Mouse (Mus musculus): ENCODE measurements at regions not wholly inside any gene's neighbourhood (a gene's known extent, or its start where the extent isn't known, plus 50 kb on each side); places are given as distances from the start of the nearest gene placed in this dataset.

DNA sequence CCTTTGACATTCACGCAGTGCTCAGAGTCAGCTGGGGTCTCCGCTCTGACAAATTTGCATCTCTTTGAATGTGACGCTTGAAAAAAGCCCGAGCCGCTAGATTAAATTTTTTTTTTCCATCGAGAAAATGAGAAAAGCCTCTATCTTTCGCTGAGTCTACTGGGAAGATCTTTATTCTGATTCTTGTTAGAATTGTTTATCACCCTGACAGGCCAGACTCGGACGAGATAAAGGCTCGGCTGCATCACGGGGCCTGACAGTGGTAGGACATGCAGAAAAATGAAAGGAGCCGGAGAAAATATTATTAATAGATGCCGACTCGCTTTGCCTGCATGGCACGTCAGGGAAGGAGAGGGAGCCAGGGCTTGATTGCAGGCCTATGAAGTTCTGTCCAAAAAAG lies 616.8 kb downstream of the Vrk1 start:
- Histone ChIP-seq H3K27me3 (ENCODE audit: control insufficient read depth, insufficient read depth, low read length) (no peaks in the 10 kb centered on the region), H3K27ac (ENCODE audit: insufficient read depth, low read length) (no peak overlapping the region), H3K4me3 (replicated peaks; ENCODE audit: insufficient read depth, low read depth, low read length) (no peak overlapping the region), H3K4me1 (ENCODE audit: control insufficient read depth, insufficient read depth, low read length) (no peaks in the 10 kb centered on the region)
- WGBS: 48% methylated on average over 15 of the region's 15 CpGs
- no peak for TF ChIP-seq CTCF (IDR thresholded peaks at IDR 0.05; ENCODE audit: borderline replicate concordance, insufficient read depth, low read depth, low read length)
- TF ChIP-seq POLR2A (IDR thresholded peaks at IDR 0.05; ENCODE audit: borderline replicate concordance, insufficient read depth, low read length): no peak
- no peak for DNase-seq

DNA sequence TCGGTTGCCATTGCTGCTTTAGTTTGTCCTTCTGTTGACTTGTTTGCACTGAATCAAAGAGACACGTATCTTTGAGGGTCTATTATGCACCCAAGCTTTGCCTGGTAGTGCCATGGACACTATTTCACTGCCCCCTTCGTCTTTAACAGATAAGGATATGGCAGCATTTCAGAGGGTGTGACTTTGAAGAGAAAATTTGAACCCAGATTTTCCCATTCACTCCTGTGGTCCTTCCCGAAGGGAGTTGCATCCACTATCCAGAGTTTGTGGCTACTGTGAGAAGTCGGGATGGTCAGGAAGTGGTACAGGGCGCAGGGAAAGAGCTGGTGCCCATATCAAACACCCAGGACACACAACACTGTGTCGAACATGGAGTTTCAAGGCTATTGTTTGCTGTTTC lies 622.5 kb downstream of the Vrk1 start:
- 87% methylated on average over 7 of the region's 7 CpGs for WGBS
- H3K4me3 ChIP-seq (replicated peaks; ENCODE audit: insufficient read depth, low read depth, low read length): no peak overlapping the region

DNA sequence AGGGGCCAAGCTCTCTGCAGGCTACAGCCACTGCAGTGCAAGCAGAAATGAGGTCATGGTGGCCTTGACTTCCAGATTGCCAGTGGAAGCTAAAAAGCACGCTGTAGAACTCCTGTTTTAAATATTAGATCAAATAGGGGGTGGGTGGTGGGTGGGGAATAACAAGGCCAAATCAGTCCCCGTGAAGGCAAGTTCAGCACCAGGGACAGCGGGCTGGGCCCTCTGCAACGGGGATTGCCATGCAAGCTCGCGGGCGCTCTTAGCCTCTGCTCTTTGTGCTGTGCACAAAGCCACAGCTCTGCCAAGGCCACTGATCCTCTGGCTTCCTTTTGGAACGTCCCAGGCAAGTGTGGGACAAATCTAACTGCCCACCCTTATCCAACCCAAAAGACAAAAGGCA lies 623.1 kb downstream of the Vrk1 start:
- no peak overlapping the region for H3K4me3 ChIP-seq (replicated peaks; ENCODE audit: insufficient read depth, low read depth, low read length)
- H3K27ac ChIP-seq (ENCODE audit: insufficient read depth, low read length): no peak overlapping the region
- TF ChIP-seq POLR2A (IDR thresholded peaks at IDR 0.05; ENCODE audit: borderline replicate concordance, insufficient read depth, low read length) (no peak), CTCF (IDR thresholded peaks at IDR 0.05; ENCODE audit: borderline replicate concordance, insufficient read depth, low read depth, low read length) (no peak)
- WGBS: 32% methylated on average over 8 of the region's 8 CpGs
- H3K27me3 ChIP-seq (ENCODE audit: control insufficient read depth, insufficient read depth, low read length): no peaks in the 10 kb centered on the region
- DNase-seq: no peak
- H3K4me1 ChIP-seq (ENCODE audit: control insufficient read depth, insufficient read depth, low read length): no peaks in the 10 kb centered on the region

More for the DNA sequence above, 622.5 kb downstream of the Vrk1 start:
- Histone ChIP-seq H3K4me1 (ENCODE audit: control insufficient read depth, insufficient read depth, low read length) (no peaks in the 10 kb centered on the region), H3K27me3 (ENCODE audit: control insufficient read depth, insufficient read depth, low read length) (no peaks in the 10 kb centered on the region), H3K27ac (ENCODE audit: insufficient read depth, low read length) (no peak overlapping the region)
- TF ChIP-seq POLR2A (IDR thresholded peaks at IDR 0.05; ENCODE audit: borderline replicate concordance, insufficient read depth, low read length) (no peak), CTCF (IDR thresholded peaks at IDR 0.05; ENCODE audit: borderline replicate concordance, insufficient read depth, low read depth, low read length) (no peak)
- DNase-seq: no peak

DNA sequence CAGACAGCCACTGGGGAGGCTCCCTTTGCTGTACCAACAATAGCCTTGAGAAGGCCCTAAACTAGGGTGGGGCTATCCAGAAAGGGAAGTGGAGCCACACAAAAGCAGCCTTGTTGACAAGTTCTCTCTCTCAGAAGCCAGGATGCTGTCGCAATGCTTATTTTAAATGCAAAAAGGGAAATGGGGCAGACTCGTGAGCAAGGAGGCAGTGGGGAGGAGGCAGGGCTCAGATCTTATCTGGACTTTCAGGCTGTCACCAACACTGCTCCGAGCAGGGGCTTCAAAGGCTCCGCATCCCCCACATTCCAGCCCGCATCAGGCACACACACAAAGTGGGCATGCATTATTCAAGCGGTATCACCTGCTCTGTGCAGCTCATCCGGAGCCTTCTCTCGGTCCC lies 648.3 kb downstream of the Vrk1 start:
- WGBS: 47% methylated on average over 8 of the region's 8 CpGs
- no peak for DNase-seq

DNA sequence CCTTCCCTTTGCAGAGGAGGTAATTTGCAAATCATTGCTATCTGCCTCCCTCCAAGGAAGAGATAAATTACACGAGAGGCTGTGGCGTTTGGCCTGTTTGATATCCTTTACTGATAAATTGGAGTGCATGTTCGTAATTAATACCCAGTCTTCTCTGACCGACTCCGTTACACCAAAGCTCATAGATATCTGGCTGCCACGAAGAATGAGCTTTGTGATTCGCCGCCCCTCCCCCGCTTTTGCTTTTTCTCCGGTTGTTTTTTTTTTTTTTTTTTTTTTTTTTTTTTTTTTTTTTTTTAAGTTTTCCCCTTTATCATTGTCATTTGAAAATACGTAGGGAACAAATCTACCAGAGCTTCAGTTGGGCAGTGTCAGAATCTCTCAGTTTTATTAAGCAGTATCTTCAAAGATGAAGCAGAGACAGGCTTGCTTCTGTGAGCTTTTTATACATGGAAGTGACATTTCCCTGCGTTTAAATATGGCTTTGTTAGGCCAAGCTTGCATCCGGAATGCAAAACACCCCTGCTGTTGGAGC lies 663.3 kb downstream of the Vrk1 start:
- DNase-seq: no peak
- TF ChIP-seq CTCF (IDR thresholded peaks at IDR 0.05; ENCODE audit: borderline replicate concordance, insufficient read depth, low read depth, low read length) (no peak), POLR2A (IDR thresholded peaks at IDR 0.05; ENCODE audit: borderline replicate concordance, insufficient read depth, low read length) (no peak)
- Histone ChIP-seq H3K4me3 (replicated peaks; ENCODE audit: insufficient read depth, low read depth, low read length) (no peak overlapping the region), H3K4me1 (ENCODE audit: control insufficient read depth, insufficient read depth, low read length) (no peaks in the 10 kb centered on the region), H3K27ac (ENCODE audit: insufficient read depth, low read length) (no peak overlapping the region), H3K27me3 (ENCODE audit: control insufficient read depth, insufficient read depth, low read length) (no peaks in the 10 kb centered on the region)
- WGBS: 41% methylated on average over 13 of the region's 13 CpGs

More for the DNA sequence above, 648.3 kb downstream of the Vrk1 start:
- Histone ChIP-seq H3K27me3 (ENCODE audit: control insufficient read depth, insufficient read depth, low read length) (no peaks in the 10 kb centered on the region), H3K27ac (ENCODE audit: insufficient read depth, low read length) (no peak overlapping the region), H3K4me3 (replicated peaks; ENCODE audit: insufficient read depth, low read depth, low read length) (no peak overlapping the region), H3K4me1 (ENCODE audit: control insufficient read depth, insufficient read depth, low read length) (no peaks in the 10 kb centered on the region)
- TF ChIP-seq CTCF (IDR thresholded peaks at IDR 0.05; ENCODE audit: borderline replicate concordance, insufficient read depth, low read depth, low read length) (no peak), POLR2A (IDR thresholded peaks at IDR 0.05; ENCODE audit: borderline replicate concordance, insufficient read depth, low read length) (no peak)

DNA sequence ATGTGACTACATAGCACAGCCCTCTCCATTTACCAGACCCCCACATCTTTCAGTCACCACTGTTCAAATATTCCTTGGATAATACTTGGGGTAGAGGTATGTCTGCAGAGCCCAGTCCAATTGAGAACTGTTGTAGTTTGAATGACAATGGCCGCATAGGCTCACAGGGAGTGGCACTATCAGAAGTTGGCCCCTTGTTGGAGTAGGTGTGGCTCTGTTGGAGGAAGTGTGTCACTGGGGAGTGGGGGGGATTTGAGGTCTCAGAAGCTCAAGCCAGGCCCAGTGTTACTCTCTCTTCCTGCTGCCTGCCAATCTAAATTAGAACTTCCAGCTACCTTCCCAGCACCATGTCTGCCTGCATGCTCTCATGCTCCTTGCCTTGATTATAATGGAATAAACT lies 664.7 kb downstream of the Vrk1 start:
- no peaks in the 10 kb centered on the region for H3K4me1 ChIP-seq (ENCODE audit: control insufficient read depth, insufficient read depth, low read length)
- WGBS: 97% methylated on average over 1 of the region's 1 CpGs
- DNase-seq: no peak
- no peaks in the 10 kb centered on the region; the same call in 1 of the 2 replicates for H3K27me3 ChIP-seq (ENCODE audit: control insufficient read depth, insufficient read depth, low read length)
- TF ChIP-seq CTCF (IDR thresholded peaks at IDR 0.05; ENCODE audit: borderline replicate concordance, insufficient read depth, low read depth, low read length) (no peak), POLR2A (IDR thresholded peaks at IDR 0.05; ENCODE audit: borderline replicate concordance, insufficient read depth, low read length) (no peak)
- H3K4me3 ChIP-seq (replicated peaks; ENCODE audit: insufficient read depth, low read depth, low read length): no peak overlapping the region
- no peak overlapping the region for H3K27ac ChIP-seq (ENCODE audit: insufficient read depth, low read length)

DNA sequence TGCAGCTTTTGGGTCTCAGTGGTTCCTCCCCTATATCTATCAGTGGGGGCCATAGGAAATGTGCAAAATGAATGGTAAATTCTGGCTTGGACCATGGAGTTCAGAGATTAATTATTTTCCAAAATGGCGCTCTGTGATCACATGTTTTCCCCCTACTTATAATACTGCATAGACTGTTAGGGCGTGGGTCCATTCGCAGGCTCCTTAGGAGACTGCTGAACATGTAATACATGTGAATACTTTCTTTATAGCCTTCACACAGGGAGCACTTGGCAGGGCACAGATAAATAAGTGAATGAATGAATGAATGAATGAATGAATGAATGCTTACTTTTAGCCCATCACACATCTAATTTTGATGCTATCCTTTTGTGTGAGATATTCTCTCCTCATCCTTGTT lies 666.1 kb downstream of the Vrk1 start:
- Histone ChIP-seq H3K27me3 (ENCODE audit: control insufficient read depth, insufficient read depth, low read length) (no peaks in the 10 kb centered on the region; the same call in 1 of the 2 replicates), H3K27ac (ENCODE audit: insufficient read depth, low read length) (no peak overlapping the region), H3K4me3 (replicated peaks; ENCODE audit: insufficient read depth, low read depth, low read length) (no peak overlapping the region), H3K4me1 (ENCODE audit: control insufficient read depth, insufficient read depth, low read length) (no peaks in the 10 kb centered on the region)
- 97% methylated on average over 3 of the region's 3 CpGs for WGBS
- TF ChIP-seq POLR2A (IDR thresholded peaks at IDR 0.05; ENCODE audit: borderline replicate concordance, insufficient read depth, low read length) (no peak), CTCF (IDR thresholded peaks at IDR 0.05; ENCODE audit: borderline replicate concordance, insufficient read depth, low read depth, low read length) (no peak)
- DNase-seq: no peak

DNA sequence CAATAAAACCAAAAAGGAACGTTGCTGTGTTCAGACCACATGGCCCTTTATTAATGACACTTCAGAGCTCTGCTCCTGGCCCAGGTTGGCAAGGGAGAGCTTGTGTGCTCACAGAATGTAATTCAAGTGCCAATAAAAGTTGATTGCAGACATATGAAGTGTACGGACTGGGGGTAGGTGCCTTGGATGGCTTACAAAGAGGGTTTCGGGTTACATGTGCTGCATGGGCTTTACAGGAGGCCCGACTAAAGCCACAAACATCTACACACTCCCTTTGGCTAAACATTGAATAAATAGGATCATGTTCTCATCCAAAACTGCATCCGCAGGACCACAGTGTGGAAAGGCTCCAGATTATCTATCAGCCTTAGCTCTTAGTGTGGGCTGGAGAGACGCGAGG lies 666.5 kb downstream of the Vrk1 start:
- H3K4me1 ChIP-seq (ENCODE audit: control insufficient read depth, insufficient read depth, low read length): no peaks in the 10 kb centered on the region
- 65% methylated on average over 7 of the region's 7 CpGs for WGBS
- no peak for TF ChIP-seq CTCF (IDR thresholded peaks at IDR 0.05; ENCODE audit: borderline replicate concordance, insufficient read depth, low read depth, low read length)
- no peak for TF ChIP-seq POLR2A (IDR thresholded peaks at IDR 0.05; ENCODE audit: borderline replicate concordance, insufficient read depth, low read length)
- no peaks in the 10 kb centered on the region; the same call in 1 of the 2 replicates for H3K27me3 ChIP-seq (ENCODE audit: control insufficient read depth, insufficient read depth, low read length)
- H3K4me3 ChIP-seq (replicated peaks; ENCODE audit: insufficient read depth, low read depth, low read length): no peak overlapping the region
- no peak overlapping the region for H3K27ac ChIP-seq (ENCODE audit: insufficient read depth, low read length)
- DNase-seq: no peak

Data from cerebellum, adult 2 months (tissue).